Mouse (Mus musculus) ES-Bruce4 (cell line): ENCODE measurements around the gene Nipsnap1.

ENCODE experiments used
- CTCF ChIP-seq: IDR thresholded peaks from one replicate; pipeline ENCODE4 v1.8.1; 2011; ENCODE audit warnings: low read depth, low read length
- EP300 ChIP-seq: IDR thresholded peaks from 2 replicates; pipeline ENCODE4 v1.6.1; 2011; ENCODE audit warnings: low read depth, low read length; ENCODE audit not compliant: insufficient read depth

DNA sequence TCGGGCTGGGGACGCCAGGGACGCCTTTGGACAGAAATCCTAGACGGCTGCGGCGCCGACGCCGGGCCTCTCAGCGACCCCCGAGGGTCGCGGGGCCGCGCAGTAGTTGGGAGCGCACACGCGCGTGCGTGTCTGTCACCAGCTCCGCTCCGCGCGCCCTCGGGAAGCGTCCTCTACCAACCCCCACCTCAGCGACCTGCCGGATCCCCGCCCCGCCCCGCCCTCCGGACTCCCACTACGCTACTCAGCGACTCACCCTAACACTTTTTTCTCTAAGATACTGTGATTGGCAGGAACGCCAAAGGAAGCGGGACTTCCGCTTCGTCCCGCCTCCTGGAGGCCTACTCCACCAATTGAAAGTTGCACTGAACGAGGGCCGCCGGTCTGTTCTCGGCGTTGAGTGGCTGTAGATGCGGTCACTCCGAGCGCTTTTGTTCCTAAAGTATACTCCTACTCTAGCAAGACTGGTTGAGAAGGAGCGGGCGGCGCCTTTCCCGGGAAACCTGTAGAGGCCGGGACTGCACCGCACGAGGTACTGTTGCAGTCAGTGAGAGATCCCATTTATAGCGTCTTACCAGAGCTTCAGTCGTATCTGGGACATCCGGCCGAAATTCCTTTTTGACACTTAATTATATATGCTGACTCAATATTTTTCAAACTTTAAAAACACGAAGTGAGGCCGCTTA is 24.4 kb upstream of the Nipsnap1 start, which contains the start of gene Nf2:
- TF ChIP-seq CTCF: no peak
- TF ChIP-seq EP300: no peak
